Mouse (Mus musculus) stomach, embryonic 16.5 days (tissue): ENCODE measurements around the gene Zc3h7b. TPM values are rescaled to one million over a fixed set of nuclear protein-coding genes. Genes with fewer than 3 reads are reported as not detected.

ENCODE experiments used
- ATAC-seq: fragments of 200-750 bp; cut with Nextera tagmentation; 2 replicates; pipeline ENCODE4 v1.8.0; 2017; ENCODE audit warnings: moderate number of reproducible peaks, moderate TSS enrichment; ENCODE audit not compliant: insufficient read depth, low FRiP score
- H3K27ac ChIP-seq: fragments of 300-500 bp; sonication (generic); 2 replicates; pipeline ENCODE4 v1.5.1; 2014; ENCODE audit warnings: low read length
- H3K27me3 ChIP-seq: fragments of 300-500 bp; sonication (generic); 2 replicates; pipeline ENCODE4 v1.6.1; 2014; ENCODE audit warnings: low read length, control low read depth, mixed read lengths; ENCODE audit not compliant: control insufficient read depth, insufficient read depth
- H3K36me3 ChIP-seq: fragments of 300-500 bp; sonication (generic); 2 replicates; pipeline ENCODE4 v1.6.1; 2014; ENCODE audit warnings: low read length; ENCODE audit not compliant: control insufficient read depth, insufficient read depth
- H3K4me1 ChIP-seq: fragments of 300-500 bp; sonication (generic); 2 replicates; pipeline ENCODE4 v1.6.1; 2014; ENCODE audit warnings: low read length, control low read depth, mixed read lengths; ENCODE audit not compliant: control insufficient read depth, insufficient read depth
- H3K4me2 ChIP-seq: fragments of 300-500 bp; sonication (generic); 2 replicates; pipeline ENCODE4 v1.6.1; 2014; ENCODE audit warnings: low read depth, low read length, mixed read lengths
- H3K4me3 ChIP-seq: fragments of 300-500 bp; sonication (generic); replicated peaks from 2 replicates; pipeline ENCODE4 v1.5.1; 2014; ENCODE audit warnings: mild to moderate bottlenecking, low read length
- H3K9ac ChIP-seq: fragments of 300-500 bp; sonication (generic); 2 replicates; pipeline ENCODE4 v1.6.1; 2014; ENCODE audit warnings: low read length
- H3K9me3 ChIP-seq: fragments of 300-500 bp; sonication (generic); replicated peaks from 2 replicates; pipeline ENCODE4 v1.6.1; 2016; ENCODE audit warnings: low read length, control low read depth; ENCODE audit not compliant: control insufficient read depth
- WGBS: fragments of 180-500 bp; shearing (Covaris S2); extraction: QIAGEN DNeasy Blood & Tissue Kit; methylation state at CpG from one replicate; pipeline ENCODE4 v1.1.7; 2014; 5-methylcytosine and 5-hydroxymethylcytosine counted together
- polyA plus RNA-seq: library from polyadenylated mRNA; unstranded; fragments of >200 nt; fragmentation: Nextera tagmentation; extraction: Ambion mirVana; gene quantifications from 2 replicates; pipeline ENCODE4 v1.2.1, GENCODE M21; 2015

The Zc3h7b gene
- polyA plus RNA-seq, 1 experiment from 2014 or later: 23.9 TPM

DNA sequence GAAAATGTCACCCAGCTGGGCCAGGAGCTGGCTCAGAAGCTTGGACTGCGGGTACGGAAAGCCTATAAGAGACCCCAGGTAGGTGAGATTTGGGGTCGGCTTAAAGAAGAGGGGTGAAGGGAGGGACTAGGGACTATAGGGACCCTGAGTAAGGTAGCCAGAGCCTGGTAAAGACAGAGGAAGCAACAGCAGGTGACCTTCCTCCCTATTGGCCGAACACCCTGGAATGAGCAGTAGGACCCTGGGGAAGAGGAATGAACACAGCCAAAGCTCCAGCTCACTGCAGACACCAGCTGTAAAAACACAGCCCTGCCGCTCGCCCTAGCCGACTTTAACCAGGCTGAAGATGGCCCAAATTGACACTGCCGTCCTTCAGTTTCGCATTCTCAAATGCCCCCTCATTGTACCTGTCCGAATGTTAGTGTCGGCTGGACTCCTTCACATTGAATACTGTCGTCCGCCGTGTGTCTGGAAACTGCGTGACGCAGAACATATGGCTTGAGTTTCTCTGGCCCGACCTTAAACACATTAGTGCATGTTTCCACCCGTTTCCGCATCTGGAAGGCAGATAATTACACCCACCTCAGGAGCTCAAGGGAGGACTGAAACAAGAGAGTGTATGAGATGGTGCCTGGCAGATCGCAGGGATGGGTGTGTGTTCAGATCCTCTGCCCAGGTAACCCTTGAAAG is 27.7 kb downstream of the Zc3h7b start:
- 73% methylated on average over 20 of the region's 20 CpGs for WGBS
- Histone ChIP-seq H3K36me3 (0 out of 2 replicates have a peak, but pooled peaks cover 3% of the 10 kb centered on the region), H3K9me3 (no peaks in the 10 kb centered on the region), H3K9ac (no peak overlapping the region), H3K4me2 (no peak overlapping the region), H3K27ac (no peak overlapping the region), H3K27me3 (no peaks in the 10 kb centered on the region), H3K4me3 (no peak overlapping the region), H3K4me1 (no peaks in the 10 kb centered on the region)
- no peak for ATAC-seq

GRCm38 (mm10) chr15:81774505-81775171 is 29.8 kb downstream of the Zc3h7b start:
- no peak overlapping the region for H3K4me2 ChIP-seq
- H3K9ac ChIP-seq: no peak overlapping the region
- H3K36me3 ChIP-seq: 0 out of 2 replicates have a peak, but pooled peaks cover 3% of the 10 kb centered on the region
- no peaks in the 10 kb centered on the region for H3K9me3 ChIP-seq
- no peak overlapping the region for H3K27ac ChIP-seq
- no peaks in the 10 kb centered on the region for H3K4me1 ChIP-seq
- 87% methylated on average over 15 of the region's 15 CpGs for WGBS
- H3K27me3 ChIP-seq: no peaks in the 10 kb centered on the region
- no peak overlapping the region for H3K4me3 ChIP-seq
- no peak for ATAC-seq

- no peaks in the 10 kb centered on the region for H3K27me3 ChIP-seq
- no peaks in the 10 kb centered on the region for H3K9me3 ChIP-seq
- no peak overlapping the region for H3K4me3 ChIP-seq
- no peak overlapping the region for H3K4me2 ChIP-seq
- 79% methylated on average over 11 of the region's 11 CpGs for WGBS
- H3K9ac ChIP-seq: no peak overlapping the region
- no peak for ATAC-seq
- no peak overlapping the region for H3K27ac ChIP-seq
- H3K36me3 ChIP-seq: peaks cover 3% of the 10 kb centered on the region; the same call in 1 of the 2 replicates
- no peaks in the 10 kb centered on the region for H3K4me1 ChIP-seq
These were observed 32.0 kb downstream of the Zc3h7b start for GRCm38 (mm10) chr15:81776631-81777422.

- Histone ChIP-seq H3K4me2 (no peak overlapping the region), H3K4me3 (no peak overlapping the region), H3K4me1 (no peaks in the 10 kb centered on the region), H3K27ac (no peak overlapping the region), H3K36me3 (peaks cover 13% of the 10 kb centered on the region), H3K9ac (no peak overlapping the region), H3K9me3 (no peaks in the 10 kb centered on the region), H3K27me3 (no peaks in the 10 kb centered on the region)
- WGBS: 84% methylated on average over 7 of the region's 7 CpGs
- ATAC-seq: no peak
These were observed 37.0 kb downstream of the Zc3h7b start for GRCm38 (mm10) chr15:81781816-81782215.

GRCm38 (mm10) chr15:81784762-81785161 is 39.9 kb downstream of the Zc3h7b start:
- H3K9ac ChIP-seq: no peak overlapping the region
- no peak overlapping the region for H3K4me3 ChIP-seq
- WGBS: 70% methylated on average over 5 of the region's 5 CpGs
- ATAC-seq: no peak
- no peaks in the 10 kb centered on the region for H3K9me3 ChIP-seq
- no peak overlapping the region for H3K27ac ChIP-seq
- H3K4me2 ChIP-seq: no peak overlapping the region
- peaks cover 13% of the 10 kb centered on the region for H3K36me3 ChIP-seq
- no peaks in the 10 kb centered on the region for H3K4me1 ChIP-seq
- H3K27me3 ChIP-seq: no peaks in the 10 kb centered on the region

GRCm38 (mm10) chr15:81785701-81786100 is 40.8 kb downstream of the Zc3h7b start:
- 93% methylated on average over 8 of the region's 8 CpGs for WGBS
- H3K4me1 ChIP-seq: no peaks in the 10 kb centered on the region
- no peak overlapping the region for H3K4me3 ChIP-seq
- no peaks in the 10 kb centered on the region for H3K9me3 ChIP-seq
- no peaks in the 10 kb centered on the region for H3K27me3 ChIP-seq
- ATAC-seq: no peak
- no peak overlapping the region for H3K4me2 ChIP-seq
- H3K9ac ChIP-seq: no peak overlapping the region
- no peak overlapping the region for H3K27ac ChIP-seq
- H3K36me3 ChIP-seq: peaks cover 13% of the 10 kb centered on the region

DNA sequence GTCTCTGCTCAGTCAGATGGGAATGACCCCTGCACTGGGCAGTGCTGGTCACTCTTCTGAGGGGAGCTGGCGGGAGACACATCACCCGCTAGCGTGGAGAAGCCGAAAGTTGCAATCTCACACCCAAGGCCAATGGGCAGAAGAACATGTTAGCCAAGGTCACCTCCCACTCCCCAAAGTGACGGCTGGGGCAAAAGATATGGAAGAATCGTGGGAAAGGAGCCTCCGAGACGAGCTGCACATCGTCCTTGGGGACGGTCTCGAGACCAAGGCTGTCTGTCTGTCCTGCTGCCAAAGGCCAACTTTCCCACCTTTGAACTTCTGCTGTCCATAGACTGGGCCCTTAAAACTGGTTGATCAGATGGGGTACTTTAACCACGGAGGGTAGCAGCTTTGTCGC is 42.7 kb downstream of the Zc3h7b start:
- Histone ChIP-seq H3K4me3 (no peak overlapping the region), H3K9ac (no peak overlapping the region), H3K9me3 (no peaks in the 10 kb centered on the region), H3K27ac (no peak overlapping the region), H3K4me1 (no peaks in the 10 kb centered on the region), H3K27me3 (no peaks in the 10 kb centered on the region), H3K36me3 (peaks cover 16% of the 10 kb centered on the region), H3K4me2 (no peak overlapping the region)
- WGBS: 91% methylated on average over 13 of the region's 13 CpGs
- no peak for ATAC-seq

DNA sequence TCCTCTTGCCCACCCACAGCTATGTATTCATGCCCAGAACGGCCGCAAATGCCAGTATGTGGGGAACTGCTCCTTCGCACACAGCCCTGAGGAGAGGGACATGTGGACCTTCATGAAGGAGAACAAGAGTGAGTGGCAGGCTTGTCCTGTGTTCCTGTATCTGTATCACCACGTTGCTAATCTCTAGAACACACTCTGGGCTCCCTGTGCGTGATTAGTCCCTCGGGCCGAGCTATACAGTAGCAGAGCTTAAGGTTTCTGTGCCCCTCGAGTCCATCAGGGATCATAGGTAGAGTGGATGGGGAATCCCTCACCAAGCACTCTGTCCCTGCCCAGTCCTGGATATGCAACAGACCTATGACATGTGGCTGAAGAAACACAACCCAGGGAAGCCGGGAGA is 47.6 kb downstream of the Zc3h7b start:
- no peak for ATAC-seq
- H3K27me3 ChIP-seq: no peaks in the 10 kb centered on the region
- no peak overlapping the region for H3K4me2 ChIP-seq
- H3K9me3 ChIP-seq: no peaks in the 10 kb centered on the region
- no peaks in the 10 kb centered on the region for H3K4me1 ChIP-seq
- 89% methylated on average over 9 of the region's 9 CpGs for WGBS
- no peak overlapping the region for H3K27ac ChIP-seq
- no peak overlapping the region for H3K4me3 ChIP-seq
- peaks cover 4% of the 10 kb centered on the region; the same call in 1 of the 2 replicates for H3K36me3 ChIP-seq
- H3K9ac ChIP-seq: no peak overlapping the region

- WGBS: 75% methylated on average over 3 of the region's 3 CpGs
These were observed 51.4 kb downstream of the Zc3h7b start for GRCm38 (mm10) chr15:81796228-81796627.

More at GRCm38 (mm10) chr15:81796228-81796627, 51.4 kb downstream of the Zc3h7b start:
- H3K9me3 ChIP-seq: no peaks in the 10 kb centered on the region
- ATAC-seq: no peak
- H3K9ac ChIP-seq: no peak overlapping the region
- no peak overlapping the region for H3K4me3 ChIP-seq
- no peak overlapping the region for H3K4me2 ChIP-seq
- H3K27ac ChIP-seq: no peak overlapping the region
- H3K4me1 ChIP-seq: no peaks in the 10 kb centered on the region
- H3K36me3 ChIP-seq: peaks cover 4% of the 10 kb centered on the region; the same call in 1 of the 2 replicates
- H3K27me3 ChIP-seq: no peaks in the 10 kb centered on the region
